Mouse (Mus musculus): ENCODE measurements around the gene Adarb2.

DNA sequence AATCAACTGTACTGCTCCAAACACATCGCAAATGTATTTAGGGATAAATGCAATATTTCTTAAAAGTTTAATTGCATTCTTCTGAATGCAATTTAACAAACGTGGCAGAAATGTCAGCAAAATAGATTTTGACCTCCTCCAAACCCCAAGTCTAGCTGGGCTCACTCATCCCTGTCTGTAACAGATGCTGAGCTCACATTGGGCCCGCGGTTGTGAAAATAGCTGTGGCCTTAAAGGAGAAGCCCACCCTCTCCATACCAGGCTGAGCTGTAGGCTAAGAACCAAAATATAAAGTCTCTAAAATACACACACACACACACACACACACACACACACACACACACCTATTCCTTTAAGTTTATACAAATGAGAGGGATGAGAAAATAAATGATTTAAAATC, 8.1 kb downstream of the Adarb2 start:
- TF ChIP-seq GATA1 (IDR thresholded peaks at IDR 0.05; ENCODE audit: low read length) = no peak
- TF ChIP-seq TAL1 (IDR thresholded peaks at IDR 0.05; ENCODE audit: low read length) = no peak
